Mouse (Mus musculus): ENCODE data around the gene 1700028K03Rik. TPM values are rescaled to one million over a fixed set of nuclear protein-coding genes. Genes with fewer than 3 reads are reported as not detected.

Gene 1700028K03Rik
- polyA plus RNA-seq (2015; fragmentation: Illumina TruSeq; extraction: RNeasy Lipid Tissue Mini Kit (QIAGEN cat#74804); ENCODE audit: low read depth, low replicate concordance): 0.98 TPM

DNA sequence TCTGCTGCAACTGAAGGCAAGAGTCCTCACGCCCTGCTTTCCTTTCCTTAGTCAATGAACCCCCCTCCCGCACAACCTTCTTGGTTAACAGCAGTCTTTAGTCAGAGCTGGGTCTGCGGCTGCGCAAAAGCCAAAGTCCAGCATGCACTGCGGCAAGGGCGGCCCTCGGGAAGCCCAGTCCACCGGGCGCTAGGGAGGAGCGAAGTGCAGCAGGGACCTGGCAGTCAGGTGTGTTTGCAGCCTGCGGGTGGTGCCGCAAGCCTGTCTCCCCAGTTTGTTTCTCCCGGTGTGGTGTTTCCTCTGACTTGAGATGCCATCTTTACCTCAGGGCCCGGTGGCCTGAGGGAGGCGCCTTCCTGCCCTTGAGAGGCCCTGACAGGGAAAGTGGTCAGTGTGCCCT lies at the start of gene 1700028K03Rik:
1700028K03Rik (plus strand) TSS at position 129 of the 400 bp plus-strand sequence.

GRCm38 (mm10) chr5:107507321-107507720 lies 27.2 kb upstream of the 1700028K03Rik start, which contains the start of gene Gm42669:
Gm42669 (plus strand) TSS chr5:107507621.

DNA sequence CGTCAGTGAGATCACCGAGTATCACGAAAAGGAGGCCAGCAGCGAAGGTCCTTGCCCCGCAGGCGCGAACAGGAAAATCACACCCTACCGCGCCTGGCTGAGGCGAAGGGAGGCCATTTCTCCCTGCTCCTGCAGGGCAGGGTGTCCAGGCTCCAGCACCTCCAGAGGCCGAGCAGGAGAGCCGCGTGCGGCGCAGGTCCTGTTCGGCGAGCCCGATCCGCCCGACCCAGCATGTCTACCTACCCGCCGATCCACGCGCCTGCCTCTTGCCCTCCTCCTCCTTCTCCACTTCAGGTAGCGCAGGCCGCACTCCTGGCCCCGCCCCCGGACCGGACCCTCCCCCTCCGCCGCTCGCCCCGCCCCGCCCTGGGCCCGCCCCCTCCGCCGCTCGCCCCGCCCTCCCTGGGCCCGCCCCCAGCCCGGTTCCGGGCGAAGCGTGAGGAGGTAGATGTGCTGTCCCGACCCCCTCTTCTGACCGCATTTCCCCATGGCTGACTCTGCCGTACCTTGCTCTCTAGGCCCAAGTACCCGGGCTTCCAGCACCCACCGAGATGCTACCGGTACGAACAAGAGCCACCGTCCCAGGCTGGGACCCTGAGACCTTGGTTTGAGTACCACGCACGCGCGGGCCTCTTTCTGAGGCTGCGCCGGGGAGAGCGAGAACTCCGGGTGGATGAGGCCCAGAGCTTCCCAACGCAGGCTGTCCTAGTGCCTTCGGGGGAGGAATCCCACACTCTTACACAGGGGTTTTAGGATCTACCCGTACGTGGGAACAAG lies 63.0 kb downstream of the 1700028K03Rik start, which contains the start of the genes Rpap2 and Glmn:
Rpap2 (plus strand) TSS at position 73 of the 777 bp plus-strand sequence.
Glmn (minus strand) TSS at position 588 of the 777 bp plus-strand sequence.

Other genes with a start within 250 kb of the 1700028K03Rik start
- 4.5 TPM for gene Tgfbr3, start 245.1 kb upstream of the 1700028K03Rik start, polyA plus RNA-seq (2015; fragmentation: Illumina TruSeq; extraction: RNeasy Lipid Tissue Mini Kit (QIAGEN cat#74804); ENCODE audit: low read depth, low replicate concordance)
- 15.6 TPM for gene Brdt, start 203.6 kb upstream of the 1700028K03Rik start, polyA plus RNA-seq (2015; fragmentation: Illumina TruSeq; extraction: RNeasy Lipid Tissue Mini Kit (QIAGEN cat#74804); ENCODE audit: low read depth, low replicate concordance)
- 105 TPM for gene Ephx4, start 132.0 kb upstream of the 1700028K03Rik start, polyA plus RNA-seq (2015; fragmentation: Illumina TruSeq; extraction: RNeasy Lipid Tissue Mini Kit (QIAGEN cat#74804); ENCODE audit: low read depth, low replicate concordance)
- gene Lpcat2b, start 103.2 kb upstream of the 1700028K03Rik start, polyA plus RNA-seq (2015; fragmentation: Illumina TruSeq; extraction: RNeasy Lipid Tissue Mini Kit (QIAGEN cat#74804); ENCODE audit: low read depth, low replicate concordance): not detected
- gene Btbd8, start 96.7 kb upstream of the 1700028K03Rik start, polyA plus RNA-seq (2015; fragmentation: Illumina TruSeq; extraction: RNeasy Lipid Tissue Mini Kit (QIAGEN cat#74804); ENCODE audit: low read depth, low replicate concordance): 110 TPM
- gene Gm42669, start 27.1 kb upstream of the 1700028K03Rik start, polyA plus RNA-seq (2015; fragmentation: Illumina TruSeq; extraction: RNeasy Lipid Tissue Mini Kit (QIAGEN cat#74804); ENCODE audit: low read depth, low replicate concordance): 0.57 TPM
- 27.3 TPM for gene Rpap2, start 62.7 kb downstream of the 1700028K03Rik start, polyA plus RNA-seq (2015; fragmentation: Illumina TruSeq; extraction: RNeasy Lipid Tissue Mini Kit (QIAGEN cat#74804); ENCODE audit: low read depth, low replicate concordance)
- gene Glmn, start 63.2 kb downstream of the 1700028K03Rik start, polyA plus RNA-seq (2015; fragmentation: Illumina TruSeq; extraction: RNeasy Lipid Tissue Mini Kit (QIAGEN cat#74804); ENCODE audit: low read depth, low replicate concordance): 22.5 TPM
- not detected for gene Gfi1, start 191.3 kb downstream of the 1700028K03Rik start, polyA plus RNA-seq (2015; fragmentation: Illumina TruSeq; extraction: RNeasy Lipid Tissue Mini Kit (QIAGEN cat#74804); ENCODE audit: low read depth, low replicate concordance)